Mouse (Mus musculus): Measurements from ENCODE around the gene AC161166.1. TPM values are rescaled to one million over a fixed set of nuclear protein-coding genes. Genes with fewer than 3 reads are reported as not detected.

AC161166.1 gene
- polyA plus RNA-seq, 2 experiments, result not detected

DNA sequence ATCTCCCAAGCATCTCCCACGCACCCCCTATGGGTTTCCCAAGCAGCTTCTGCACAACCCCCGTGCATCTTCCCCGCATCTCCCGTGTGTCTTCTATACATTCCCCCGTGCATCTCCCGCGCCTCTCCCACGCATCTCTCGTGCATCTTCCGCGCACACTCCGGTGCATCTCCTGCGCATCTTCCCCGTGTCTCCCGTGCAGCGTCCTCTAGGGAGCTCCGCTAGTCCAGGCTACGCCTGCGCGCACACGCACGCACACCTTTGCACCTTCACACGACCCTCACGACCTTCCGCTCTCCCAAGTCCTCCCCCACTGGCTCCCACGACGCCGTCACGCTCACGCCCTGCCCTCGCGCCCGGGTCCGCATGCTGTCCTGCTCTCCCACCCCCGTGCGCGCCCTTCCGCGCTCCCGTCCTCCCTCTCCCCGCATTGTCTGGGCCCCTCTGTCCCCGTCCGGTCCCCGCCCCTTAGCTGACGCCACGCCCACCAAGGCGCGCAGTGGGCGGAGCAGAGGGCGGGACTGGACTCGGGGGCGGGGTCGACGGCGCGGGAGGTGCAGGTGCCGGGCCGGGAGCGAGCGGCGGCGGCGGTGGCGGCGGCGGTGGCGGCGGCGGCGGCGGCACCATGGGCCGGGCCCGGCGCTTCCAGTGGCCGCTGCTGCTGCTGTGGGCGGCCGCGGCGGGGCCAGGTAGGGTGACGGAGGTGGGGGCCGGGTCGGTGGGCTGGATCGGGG is 30.6 kb downstream of the AC161166.1 start, which contains the start of gene Cadm4:
TSS of gene Cadm4 (plus strand) at position 550 of the 734 bp plus-strand sequence.
- H3K27ac ChIP-seq, result no peak within 1 kb of the TSS
- no peaks in the 10 kb centered on the region for H3K36me3 ChIP-seq (replicated peaks; ENCODE audit: control insufficient read depth, insufficient read depth, low read depth)
- TF ChIP-seq EP300 (IDR thresholded peaks at IDR 0.05; ENCODE audit: low read depth), result no peak
- no peak for TF ChIP-seq CTCF (IDR thresholded peaks at IDR 0.05; ENCODE audit: low read depth)
- peak within 1 kb of the TSS; percentile 41 to 54 for H3K4me3 ChIP-seq (ENCODE audit: insufficient read depth in 1 of 2, low read depth in 2 of 2, low read length in 2 of 2)
- H3K4me1 ChIP-seq (replicated peaks; ENCODE audit: control insufficient read depth in 2 of 2, insufficient read depth in 2 of 2, low read length in 1 of 2), result peaks cover 0 to 2% of the 10 kb centered on the region in 2 experiments; a peak in 1 of 4 replicates
- peak in 2 of 3 experiments; percentile 39 for DNase-seq (ENCODE audit: low read depth in 3 of 3, low spot score in 3 of 3)
- peaks cover 38% of the 10 kb centered on the region for H3K27me3 ChIP-seq (ENCODE audit: control insufficient read depth, insufficient read depth, low read length)
- whole genome bisulfite sequencing (ENCODE audit: insufficient replicate concordance), result under 1% methylated on average over 75 of the region's 83 CpGs
- H3K9me3 ChIP-seq (ENCODE audit: control insufficient read depth, low read length), result no peaks in the 10 kb centered on the region; the same call in 1 of the 2 replicates
- H3K9ac ChIP-seq (replicated peaks), result no peak within 1 kb of the TSS; the same call in 1 of the 2 replicates
- H3K4me2 ChIP-seq (ENCODE audit: low read depth), result peak within 1 kb of the TSS; percentile 58
- peak; percentile 70 for ATAC-seq (ENCODE audit: insufficient read depth)

DNA sequence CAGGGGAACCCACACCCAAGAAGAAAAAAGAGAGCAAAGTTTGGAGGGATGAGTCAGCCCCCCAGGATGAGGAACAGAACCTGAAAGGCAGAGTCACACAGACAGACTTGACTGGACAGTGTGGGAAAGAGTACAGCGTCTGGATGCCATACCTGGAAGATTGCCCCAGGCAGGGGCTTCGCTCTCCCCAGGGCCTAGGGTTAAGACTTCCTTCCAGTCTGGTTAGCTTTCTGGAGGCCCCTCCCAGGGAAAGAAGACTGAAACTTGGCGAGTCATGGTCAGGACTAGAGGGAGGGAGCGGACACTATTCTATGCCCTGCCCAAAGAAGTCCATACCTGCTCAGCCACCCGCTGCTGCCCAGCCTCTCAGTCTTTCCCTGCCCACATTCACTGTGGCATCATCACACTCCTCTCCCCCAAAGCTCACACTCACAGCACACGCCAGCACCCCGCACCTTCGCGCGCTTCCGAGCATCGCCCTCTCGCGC is 31.2 kb downstream of the AC161166.1 start:
- H3K9ac ChIP-seq (replicated peaks), result no peak overlapping the region

DNA sequence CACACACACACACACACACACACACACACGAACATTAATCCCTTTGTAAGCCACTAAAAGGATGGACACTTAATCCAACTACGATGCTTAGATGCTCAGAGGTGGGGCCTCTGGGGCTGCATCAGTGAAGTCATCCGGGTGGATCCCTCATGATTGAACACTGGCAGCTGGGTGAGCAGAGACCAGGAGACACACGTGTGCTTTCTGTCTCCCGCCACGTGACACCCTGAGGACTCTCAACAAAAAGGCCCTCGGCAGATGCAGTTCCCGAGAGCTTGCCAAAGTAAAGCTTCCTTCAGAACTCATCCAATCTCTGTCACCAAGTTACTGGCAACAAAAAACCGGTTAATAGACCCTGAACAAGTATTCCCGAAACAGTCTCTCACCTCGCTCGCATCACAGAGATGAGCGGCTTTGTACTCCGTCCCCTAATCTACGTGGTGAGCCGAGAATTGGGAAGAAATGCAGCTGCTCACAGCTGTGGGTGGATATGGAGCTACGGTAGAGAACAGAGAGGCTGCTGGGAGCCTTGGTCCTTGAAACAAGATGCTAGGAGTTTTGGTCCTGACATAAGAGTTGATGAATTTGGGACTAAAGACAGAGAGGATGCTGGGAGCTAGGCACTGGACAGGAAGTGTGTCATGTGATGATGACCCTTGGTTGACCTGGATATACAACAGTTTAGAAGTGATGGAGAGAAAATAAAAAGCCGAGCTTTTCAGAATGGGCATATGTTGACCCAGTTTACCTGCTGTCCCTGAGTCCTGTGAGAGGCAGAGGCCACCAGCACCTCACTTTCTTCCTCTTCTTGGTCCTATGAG is 31.9 kb downstream of the AC161166.1 start:
- H3K9ac ChIP-seq (replicated peaks), result no peak overlapping the region
- H3K36me3 ChIP-seq (replicated peaks; ENCODE audit: control insufficient read depth, insufficient read depth, low read depth), result no peaks in the 10 kb centered on the region
- no peak overlapping the region for H3K27ac ChIP-seq
- H3K27me3 ChIP-seq (ENCODE audit: control insufficient read depth, insufficient read depth, low read length), result peaks cover 38% of the 10 kb centered on the region
- 58% methylated on average over 18 of the region's 18 CpGs for WGBS (ENCODE audit: insufficient replicate concordance)
- no peak overlapping the region for H3K4me3 ChIP-seq (ENCODE audit: insufficient read depth in 1 of 2, low read depth in 2 of 2, low read length in 2 of 2)
- H3K4me2 ChIP-seq (ENCODE audit: low read depth), result no peak overlapping the region
- ATAC-seq (ENCODE audit: insufficient read depth) (no peak), DNase-seq (ENCODE audit: low read depth in 3 of 3, low spot score in 3 of 3) (no peak)
- no peak for TF ChIP-seq CTCF (IDR thresholded peaks at IDR 0.05; ENCODE audit: low read depth)
- TF ChIP-seq EP300 (IDR thresholded peaks at IDR 0.05; ENCODE audit: low read depth), result no peak
- H3K4me1 ChIP-seq (replicated peaks; ENCODE audit: control insufficient read depth in 2 of 2, insufficient read depth in 2 of 2, low read length in 1 of 2), result peaks cover 0 to 2% of the 10 kb centered on the region in 2 experiments; a peak in 1 of 4 replicates
- no peaks in the 10 kb centered on the region; the same call in 1 of the 2 replicates for H3K9me3 ChIP-seq (ENCODE audit: control insufficient read depth, low read length)

More for the DNA sequence above, 31.2 kb downstream of the AC161166.1 start:
- Histone ChIP-seq H3K4me3 (ENCODE audit: insufficient read depth in 1 of 2, low read depth in 2 of 2, low read length in 2 of 2) (no peak overlapping the region), H3K9me3 (ENCODE audit: control insufficient read depth, low read length) (no peaks in the 10 kb centered on the region; the same call in 1 of the 2 replicates), H3K36me3 (replicated peaks; ENCODE audit: control insufficient read depth, insufficient read depth, low read depth) (no peaks in the 10 kb centered on the region), H3K4me1 (replicated peaks; ENCODE audit: control insufficient read depth in 2 of 2, insufficient read depth in 2 of 2, low read length in 1 of 2) (peaks cover 0 to 2% of the 10 kb centered on the region in 2 experiments; a peak in 1 of 4 replicates), H3K27ac (no peak overlapping the region), H3K4me2 (ENCODE audit: low read depth) (peak overlapping the region; percentile 58), H3K27me3 (ENCODE audit: control insufficient read depth, insufficient read depth, low read length) (peaks cover 38% of the 10 kb centered on the region)
- TF ChIP-seq CTCF (IDR thresholded peaks at IDR 0.05; ENCODE audit: low read depth) (no peak), EP300 (IDR thresholded peaks at IDR 0.05; ENCODE audit: low read depth) (no peak)
- no peak for ATAC-seq (ENCODE audit: insufficient read depth)
- WGBS (ENCODE audit: insufficient replicate concordance), result 8% methylated on average over 14 of the region's 14 CpGs
- DNase-seq (ENCODE audit: low read depth in 3 of 3, low spot score in 3 of 3), result no peak

DNA sequence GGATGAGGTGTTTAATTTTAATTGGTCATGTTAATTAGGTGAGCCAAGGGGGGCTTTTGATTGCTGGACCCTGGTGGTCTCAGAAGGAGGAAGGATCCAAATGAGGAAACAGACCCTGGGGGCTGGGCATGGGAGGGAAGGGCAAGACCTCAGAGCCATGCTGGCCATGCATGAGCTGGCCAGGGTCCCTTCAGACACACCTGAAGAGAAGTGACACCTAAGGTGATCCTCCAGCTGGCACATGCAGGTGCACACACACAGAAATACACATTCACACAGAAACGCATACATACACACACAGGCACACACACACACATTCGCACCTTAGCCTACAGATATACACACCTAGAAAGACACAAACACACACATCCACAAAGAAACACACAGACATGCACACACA is 32.6 kb downstream of the AC161166.1 start:
- Histone ChIP-seq H3K27me3 (ENCODE audit: control insufficient read depth, insufficient read depth, low read length) (peaks cover 38% of the 10 kb centered on the region), H3K4me2 (ENCODE audit: low read depth) (no peak overlapping the region), H3K4me1 (replicated peaks; ENCODE audit: control insufficient read depth in 2 of 2, insufficient read depth in 2 of 2, low read length in 1 of 2) (peaks cover 0 to 2% of the 10 kb centered on the region in 2 experiments; a peak in 1 of 4 replicates), H3K36me3 (replicated peaks; ENCODE audit: control insufficient read depth, insufficient read depth, low read depth) (no peaks in the 10 kb centered on the region), H3K4me3 (ENCODE audit: insufficient read depth in 1 of 2, low read depth in 2 of 2, low read length in 2 of 2) (no peak overlapping the region), H3K9ac (replicated peaks) (no peak overlapping the region), H3K27ac (no peak overlapping the region), H3K9me3 (ENCODE audit: control insufficient read depth, low read length) (no peaks in the 10 kb centered on the region; the same call in 1 of the 2 replicates)
- WGBS (ENCODE audit: insufficient replicate concordance), result 63% methylated on average over 2 of the region's 2 CpGs
- ATAC-seq (ENCODE audit: insufficient read depth), result no peak
- no peak for DNase-seq (ENCODE audit: low read depth in 3 of 3, low spot score in 3 of 3)
- TF ChIP-seq CTCF (IDR thresholded peaks at IDR 0.05; ENCODE audit: low read depth) (no peak), EP300 (IDR thresholded peaks at IDR 0.05; ENCODE audit: low read depth) (no peak)

All from liver, embryonic 14.5 days (tissue).